Mouse (Mus musculus) heart, postnatal 0 days (tissue): Measurements from ENCODE around the gene Gm11437. TPM values are rescaled to one million over a fixed set of nuclear protein-coding genes. Genes with fewer than 3 reads are reported as not detected.

Source experiments
- ATAC-seq: fragments of 200-750 bp; cut with Nextera tagmentation; 2 replicates; pipeline ENCODE4 v1.8.0; 2017; ENCODE audit warnings: low read depth, moderate number of reproducible peaks, moderate library complexity; ENCODE audit not compliant: insufficient read depth
- DNase-seq: peaks from one replicate; pipeline ENCODE4 v3.0.0-alpha.2; 2016; ENCODE audit warnings: low spot score
- H3K27ac ChIP-seq: fragments of 300-500 bp; sonication (generic); 2 replicates; pipeline ENCODE4 v1.5.1; 2014; ENCODE audit warnings: low read depth, mild to moderate bottlenecking
- H3K27me3 ChIP-seq: fragments of 300-500 bp; sonication (generic); 2 replicates; pipeline ENCODE4 v1.6.1; 2014; ENCODE audit warnings: low read length, mixed read lengths; ENCODE audit not compliant: control insufficient read depth, insufficient read depth
- H3K36me3 ChIP-seq: fragments of 300-500 bp; sonication (generic); replicated peaks from 2 replicates; pipeline ENCODE4 v1.6.1; 2014; ENCODE audit warnings: low read length, mixed read lengths; ENCODE audit not compliant: control insufficient read depth, insufficient read depth
- H3K4me1 ChIP-seq: fragments of 300-500 bp; sonication (generic); 2 replicates; pipeline ENCODE4 v1.6.1; 2014; ENCODE audit warnings: antibody characterized with exemption; ENCODE audit not compliant: control insufficient read depth, insufficient read depth
- H3K4me2 ChIP-seq: fragments of 300-500 bp; sonication (generic); 2 replicates; pipeline ENCODE4 v1.6.1; 2014; ENCODE audit warnings: low read depth, mild to moderate bottlenecking, low read length, moderate library complexity
- H3K4me3 ChIP-seq: fragments of 300-500 bp; sonication (generic); 2 replicates; pipeline ENCODE4 v1.5.1; 2014; ENCODE audit warnings: low read depth, low read length
- H3K9ac ChIP-seq: fragments of 300-500 bp; sonication (generic); replicated peaks from 2 replicates; pipeline ENCODE4 v1.6.1; 2014; ENCODE audit warnings: low read depth, low read length, mixed read lengths
- H3K9me3 ChIP-seq: fragments of 300-500 bp; sonication (generic); replicated peaks from 2 replicates; pipeline ENCODE4 v1.6.1; 2016; ENCODE audit warnings: low read length; ENCODE audit not compliant: control insufficient read depth
- CTCF ChIP-seq: IDR thresholded peaks from 2 replicates; pipeline ENCODE4 v1.5.1; 2016; ENCODE audit warnings: antibody characterized with exemption, control low read depth, low read depth
- EP300 ChIP-seq: IDR thresholded peaks from 2 replicates; pipeline ENCODE4 v1.6.1; 2016; ENCODE audit warnings: antibody characterized with exemption, low read depth
- WGBS: fragments of 180-500 bp; shearing (Covaris S2); extraction: QIAGEN DNeasy Blood & Tissue Kit; methylation state at CpG from one replicate; pipeline ENCODE4 v1.1.7; 2014; 5-methylcytosine and 5-hydroxymethylcytosine counted together
- polyA plus RNA-seq: library from polyadenylated mRNA; unstranded; fragments of >200 nt; fragmentation: Nextera tagmentation; extraction: Ambion mirVana; gene quantifications from 2 replicates; pipeline ENCODE4 v1.2.1, GENCODE M21; 2015
- total RNA-seq: library from RNA; depleted of rRNA; stranded (reverse); fragments of >200 nt; gene quantifications from 2 replicates; pipeline ENCODE4 v1.2.3, GENCODE M21; 2014; ENCODE audit warnings: low replicate concordance

Gm11437 gene
- total and polyA plus RNA-seq, 2 experiments from 2014 or later, result not detected

GRCm38 (mm10) chr11:84193249-84193648 is 26.0 kb upstream of the Gm11437 start:
- ATAC-seq, result no peak
- H3K27me3 ChIP-seq, result no peaks in the 10 kb centered on the region
- H3K4me3 ChIP-seq, result no peak overlapping the region
- TF ChIP-seq EP300, result no peak
- TF ChIP-seq CTCF, result no peak
- H3K9ac ChIP-seq, result no peak overlapping the region
- no peak overlapping the region for H3K27ac ChIP-seq
- H3K36me3 ChIP-seq, result 0 out of 2 replicates have a peak, but pooled peaks cover 4% of the 10 kb centered on the region
- H3K4me1 ChIP-seq, result no peaks in the 10 kb centered on the region
- DNase-seq, result no peak
- H3K4me2 ChIP-seq, result no peak overlapping the region
- WGBS, result 78% methylated on average over 10 of the region's 10 CpGs
- no peaks in the 10 kb centered on the region for H3K9me3 ChIP-seq

GRCm38 (mm10) chr11:84190581-84191233 is 23.4 kb upstream of the Gm11437 start:
- Histone ChIP-seq H3K4me2 (no peak overlapping the region), H3K27ac (no peak overlapping the region), H3K9me3 (no peaks in the 10 kb centered on the region), H3K36me3 (no peaks in the 10 kb centered on the region), H3K4me3 (no peak overlapping the region), H3K9ac (no peak overlapping the region), H3K27me3 (no peaks in the 10 kb centered on the region), H3K4me1 (no peaks in the 10 kb centered on the region)
- no peak for ATAC-seq
- WGBS, result 92% methylated on average over 8 of the region's 8 CpGs
- DNase-seq, result no peak
- no peak for TF ChIP-seq CTCF
- no peak for TF ChIP-seq EP300

GRCm38 (mm10) chr11:84188530-84188929 is 21.3 kb upstream of the Gm11437 start:
- Histone ChIP-seq H3K27me3 (no peaks in the 10 kb centered on the region), H3K27ac (no peak overlapping the region), H3K9ac (no peak overlapping the region), H3K4me2 (no peak overlapping the region), H3K36me3 (no peaks in the 10 kb centered on the region), H3K4me1 (no peaks in the 10 kb centered on the region), H3K9me3 (no peaks in the 10 kb centered on the region), H3K4me3 (no peak overlapping the region)
- TF ChIP-seq EP300, result no peak
- no peak for TF ChIP-seq CTCF
- no peak for ATAC-seq
- WGBS, result 74% methylated on average over 3 of the region's 3 CpGs
- no peak for DNase-seq

GRCm38 (mm10) chr11:84181286-84181685 is 14.0 kb upstream of the Gm11437 start:
- no peak for ATAC-seq
- no peak overlapping the region for H3K9ac ChIP-seq

GRCm38 (mm10) chr11:84179954-84180598 is 12.8 kb upstream of the Gm11437 start:
- Histone ChIP-seq H3K4me3 (peak overlapping the region; percentile 81), H3K27me3 (no peaks in the 10 kb centered on the region; the same call in 1 of the 2 replicates), H3K27ac (peak overlapping the region; percentile 79), H3K4me1 (peaks cover 17% of the 10 kb centered on the region; the same call in 1 of the 2 replicates), H3K4me2 (peak overlapping the region; percentile 84), H3K9ac (peak overlapping the region; percentile 64), H3K36me3 (no peaks in the 10 kb centered on the region), H3K9me3 (no peaks in the 10 kb centered on the region)
- DNase-seq, result peak; percentile 54
- peak; percentile 52 for ATAC-seq
- TF ChIP-seq CTCF, result no peak
- TF ChIP-seq EP300, result no peak
- WGBS, result under 1% methylated on average over 41 of the region's 44 CpGs

More at GRCm38 (mm10) chr11:84181286-84181685, 14.0 kb upstream of the Gm11437 start:
- Histone ChIP-seq H3K4me2 (no peak overlapping the region), H3K4me1 (peaks cover 17% of the 10 kb centered on the region; the same call in 1 of the 2 replicates), H3K4me3 (no peak overlapping the region), H3K36me3 (no peaks in the 10 kb centered on the region), H3K27me3 (no peaks in the 10 kb centered on the region; the same call in 1 of the 2 replicates), H3K9me3 (no peaks in the 10 kb centered on the region), H3K27ac (no peak overlapping the region)
- no peak for TF ChIP-seq EP300
- TF ChIP-seq CTCF, result no peak
- WGBS, result 75% methylated on average over 2 of the region's 2 CpGs
- no peak for DNase-seq
